Mouse (Mus musculus): ENCODE data around the gene Ccdc124. TPM values are rescaled to one million over a fixed set of nuclear protein-coding genes. Genes with fewer than 3 reads are reported as not detected.
A peak's percentile ranks its signal among the peaks of the same experiment; 100 is the strongest.

Gene Ccdc124
- polyA plus RNA-seq, 1 experiment from 2014 or later, result 124 TPM

DNA sequence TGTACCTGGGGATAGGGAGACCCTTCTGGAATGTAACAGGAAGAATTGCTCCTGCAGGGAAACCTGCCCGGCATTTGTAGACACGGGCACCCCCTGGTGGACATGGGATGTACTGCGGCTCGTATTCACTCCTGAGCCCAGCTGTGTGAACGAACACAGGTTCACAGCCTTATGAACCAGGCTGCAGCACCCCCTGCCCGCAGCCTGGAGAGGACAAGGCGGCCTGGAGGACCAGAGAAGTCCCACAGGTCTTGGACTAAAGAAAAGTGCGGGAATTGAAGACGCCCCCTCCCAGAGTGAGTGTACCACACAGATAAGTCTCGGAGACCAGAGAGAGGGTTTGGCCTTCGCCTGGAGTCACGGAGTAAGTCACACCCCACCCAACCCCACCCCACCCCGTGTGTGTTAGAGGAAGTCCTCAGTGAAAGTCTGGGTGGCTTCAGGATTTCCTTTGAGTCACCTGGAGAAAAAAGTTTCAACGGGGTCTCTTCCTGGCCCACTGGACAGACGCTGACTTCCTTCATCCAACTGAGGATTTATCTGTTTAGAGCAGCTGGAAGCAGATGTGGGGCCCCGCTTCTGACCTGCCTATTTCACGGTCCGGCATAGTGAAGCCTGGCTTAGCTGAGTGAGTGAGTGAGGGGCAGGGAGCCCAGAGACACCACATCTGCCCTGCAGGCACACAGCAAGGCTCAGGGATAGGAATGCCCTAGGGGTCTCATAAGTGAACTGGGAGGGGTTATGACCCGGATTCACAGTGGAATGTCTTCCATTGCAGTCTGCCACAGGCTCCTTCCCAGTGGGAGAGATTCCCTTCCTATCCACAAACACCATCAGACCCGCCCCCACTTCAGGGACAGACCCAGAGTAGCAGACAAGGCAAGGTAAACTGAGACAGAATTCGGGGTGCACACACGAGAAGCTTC is 32.3 kb downstream of the Ccdc124 start:
- no peak overlapping the region for H3K4me2 ChIP-seq
- no peak overlapping the region for H3K27ac ChIP-seq
- H3K9ac ChIP-seq, result peak overlapping the region; percentile 32; the same call in 1 of the 2 replicates
- H3K4me1 ChIP-seq, result peaks cover 15% of the 10 kb centered on the region
- peaks cover 5% of the 10 kb centered on the region; the same call in 1 of the 2 replicates for H3K36me3 ChIP-seq
- H3K9me3 ChIP-seq, result no peaks in the 10 kb centered on the region
- no peak overlapping the region for H3K4me3 ChIP-seq
- H3K27me3 ChIP-seq, result no peaks in the 10 kb centered on the region
- 34% methylated on average over 22 of the region's 22 CpGs for WGBS
- no peak for ATAC-seq (ENCODE audit: insufficient number of reproducible peaks, insufficient read depth, low FRiP score, low TSS enrichment, low read depth)

GRCm38 (mm10) chr8:70840590-70840989 is 33.1 kb downstream of the Ccdc124 start:
- ATAC-seq (ENCODE audit: insufficient number of reproducible peaks, insufficient read depth, low FRiP score, low TSS enrichment, low read depth), result no peak
- no peak overlapping the region for H3K4me3 ChIP-seq
- H3K4me2 ChIP-seq, result no peak overlapping the region
- peaks cover 13% of the 10 kb centered on the region for H3K36me3 ChIP-seq
- no peak overlapping the region for H3K27ac ChIP-seq
- H3K9ac ChIP-seq, result no peak overlapping the region
- H3K9me3 ChIP-seq, result no peaks in the 10 kb centered on the region
- WGBS, result 59% methylated on average over 10 of the region's 10 CpGs
- H3K4me1 ChIP-seq, result peaks cover 15% of the 10 kb centered on the region
- H3K27me3 ChIP-seq, result no peaks in the 10 kb centered on the region

- Histone ChIP-seq H3K27ac (peak within 1 kb of the TSS; percentile 86), H3K4me2 (peak within 1 kb of the TSS; percentile 80), H3K9me3 (no peaks in the 10 kb centered on the region), H3K9ac (peak within 1 kb of the TSS; percentile 83), H3K36me3 (peaks cover 21% of the 10 kb centered on the region), H3K27me3 (no peaks in the 10 kb centered on the region), H3K4me3 (peak within 1 kb of the TSS; percentile 70), H3K4me1 (peaks cover 15% of the 10 kb centered on the region)
- WGBS, result 2% methylated on average over 55 of the region's 55 CpGs
- ATAC-seq (ENCODE audit: insufficient number of reproducible peaks, insufficient read depth, low FRiP score, low TSS enrichment, low read depth), result peak; percentile 97
Observed at GRCm38 (mm10) chr8:70839408-70840351, 34.1 kb downstream of the Ccdc124 start, which contains the start of gene Arrdc2. Arrdc2 (minus strand) TSS chr8:70839720.

GRCm38 (mm10) chr8:70838654-70839407 is 34.9 kb downstream of the Ccdc124 start:
- no peaks in the 10 kb centered on the region for H3K27me3 ChIP-seq
- peaks cover 15% of the 10 kb centered on the region for H3K4me1 ChIP-seq
- peaks cover 22% of the 10 kb centered on the region for H3K36me3 ChIP-seq
- H3K9me3 ChIP-seq, result no peaks in the 10 kb centered on the region
- H3K9ac ChIP-seq, result peak overlapping the region; percentile 83
- H3K4me3 ChIP-seq, result peak overlapping the region; percentile 70
- H3K4me2 ChIP-seq, result peak overlapping the region; percentile 80
- H3K27ac ChIP-seq, result peak overlapping the region; percentile 86
- ATAC-seq (ENCODE audit: insufficient number of reproducible peaks, insufficient read depth, low FRiP score, low TSS enrichment, low read depth), result peak; percentile 23
- WGBS, result 2% methylated on average over 66 of the region's 66 CpGs

DNA sequence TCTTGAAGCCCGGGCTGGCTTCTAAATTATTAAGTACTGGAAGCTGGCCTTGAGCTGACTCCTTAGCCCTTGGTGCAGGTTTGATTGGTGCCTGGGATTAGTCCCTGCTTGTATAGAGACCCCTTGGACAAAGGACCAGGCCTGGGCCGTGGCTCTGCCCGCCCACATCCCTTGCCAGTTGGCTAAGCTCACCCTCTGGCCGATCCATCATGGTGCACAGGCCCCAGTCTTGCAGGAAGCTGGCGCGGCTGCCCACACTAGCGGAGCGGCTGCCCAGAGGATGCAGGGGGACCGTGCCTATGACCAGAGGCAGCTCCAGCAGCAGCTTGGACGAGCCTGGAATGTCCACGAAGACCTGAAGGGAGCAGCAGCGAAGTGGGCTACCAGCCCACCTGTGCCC is 37.1 kb downstream of the Ccdc124 start:
- Histone ChIP-seq H3K27me3 (no peaks in the 10 kb centered on the region), H3K4me3 (no peak overlapping the region), H3K9ac (no peak overlapping the region), H3K4me2 (no peak overlapping the region), H3K27ac (no peak overlapping the region), H3K4me1 (peaks cover 15% of the 10 kb centered on the region), H3K9me3 (no peaks in the 10 kb centered on the region), H3K36me3 (peaks cover 22% of the 10 kb centered on the region)
- WGBS, result 85% methylated on average over 12 of the region's 12 CpGs
- ATAC-seq (ENCODE audit: insufficient number of reproducible peaks, insufficient read depth, low FRiP score, low TSS enrichment, low read depth), result no peak

- no peak for ATAC-seq (ENCODE audit: insufficient number of reproducible peaks, insufficient read depth, low FRiP score, low TSS enrichment, low read depth)
- Histone ChIP-seq H3K4me1 (peaks cover 6% of the 10 kb centered on the region), H3K4me2 (no peak overlapping the region), H3K27ac (no peak overlapping the region), H3K36me3 (peaks cover 22% of the 10 kb centered on the region), H3K9me3 (no peaks in the 10 kb centered on the region), H3K9ac (no peak overlapping the region), H3K27me3 (no peaks in the 10 kb centered on the region), H3K4me3 (no peak overlapping the region)
- 92% methylated on average over 3 of the region's 3 CpGs for WGBS
Observed at GRCm38 (mm10) chr8:70834071-70834470, 39.7 kb downstream of the Ccdc124 start.

- H3K36me3 ChIP-seq, result peaks cover 22% of the 10 kb centered on the region
- no peak overlapping the region for H3K4me3 ChIP-seq
- no peak overlapping the region for H3K9ac ChIP-seq
- 45% methylated on average over 15 of the region's 15 CpGs for WGBS
- peaks cover 3% of the 10 kb centered on the region for H3K4me1 ChIP-seq
- H3K27me3 ChIP-seq, result no peaks in the 10 kb centered on the region
- H3K9me3 ChIP-seq, result no peaks in the 10 kb centered on the region
- no peak overlapping the region for H3K27ac ChIP-seq
- no peak overlapping the region for H3K4me2 ChIP-seq
- ATAC-seq (ENCODE audit: insufficient number of reproducible peaks, insufficient read depth, low FRiP score, low TSS enrichment, low read depth), result no peak
Observed at GRCm38 (mm10) chr8:70833520-70833919, 40.2 kb downstream of the Ccdc124 start.

DNA sequence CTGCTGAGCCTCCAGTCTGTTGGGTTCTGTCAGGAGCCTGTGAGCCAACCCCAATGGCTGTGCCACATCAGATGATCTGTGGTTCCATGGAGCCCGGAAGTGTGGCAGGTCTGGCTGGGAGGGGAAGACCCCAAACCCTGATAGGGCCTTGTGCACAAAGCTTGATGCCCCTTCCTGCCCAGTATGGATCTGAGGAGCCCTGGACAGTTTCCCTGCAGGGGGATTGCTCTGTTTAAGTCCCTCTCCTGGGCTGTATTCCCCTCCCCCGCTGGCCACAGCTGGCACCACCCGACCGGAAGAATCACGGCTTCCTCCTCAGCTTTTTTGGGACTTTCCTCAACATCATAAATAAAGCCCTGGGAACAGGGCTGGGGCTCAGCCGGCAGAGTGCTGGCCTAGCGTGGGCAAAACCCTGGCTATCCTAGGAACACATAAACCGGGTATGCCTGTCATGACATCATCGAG is 40.7 kb downstream of the Ccdc124 start:
- Histone ChIP-seq H3K4me1 (no peaks in the 10 kb centered on the region), H3K4me2 (no peak overlapping the region), H3K27me3 (no peaks in the 10 kb centered on the region), H3K4me3 (no peak overlapping the region), H3K9me3 (no peaks in the 10 kb centered on the region), H3K27ac (no peak overlapping the region), H3K9ac (no peak overlapping the region), H3K36me3 (peaks cover 22% of the 10 kb centered on the region)
- no peak for ATAC-seq (ENCODE audit: insufficient number of reproducible peaks, insufficient read depth, low FRiP score, low TSS enrichment, low read depth)
- 52% methylated on average over 9 of the region's 9 CpGs for WGBS

DNA sequence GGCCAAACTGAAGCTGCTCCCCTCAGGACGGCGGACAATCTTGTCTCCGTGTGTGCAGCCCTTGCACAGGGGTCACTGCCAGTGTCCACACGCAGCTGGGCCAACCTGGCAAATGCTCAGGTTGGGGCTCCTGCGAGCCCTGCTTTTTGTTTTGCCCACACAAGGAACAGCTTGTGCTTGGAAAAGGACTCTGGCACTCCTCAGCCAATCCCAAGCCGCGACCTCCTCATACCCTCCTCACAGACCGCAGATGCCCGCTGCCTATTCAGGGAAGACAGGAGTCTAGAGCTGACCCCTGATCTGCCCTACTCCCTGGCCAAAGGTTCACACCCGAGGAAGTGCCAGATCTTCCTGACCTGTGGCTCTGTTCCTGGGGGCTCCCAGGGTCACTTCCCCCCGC is 41.4 kb downstream of the Ccdc124 start:
- WGBS, result 60% methylated on average over 11 of the region's 11 CpGs
- H3K27ac ChIP-seq, result no peak overlapping the region

DNA sequence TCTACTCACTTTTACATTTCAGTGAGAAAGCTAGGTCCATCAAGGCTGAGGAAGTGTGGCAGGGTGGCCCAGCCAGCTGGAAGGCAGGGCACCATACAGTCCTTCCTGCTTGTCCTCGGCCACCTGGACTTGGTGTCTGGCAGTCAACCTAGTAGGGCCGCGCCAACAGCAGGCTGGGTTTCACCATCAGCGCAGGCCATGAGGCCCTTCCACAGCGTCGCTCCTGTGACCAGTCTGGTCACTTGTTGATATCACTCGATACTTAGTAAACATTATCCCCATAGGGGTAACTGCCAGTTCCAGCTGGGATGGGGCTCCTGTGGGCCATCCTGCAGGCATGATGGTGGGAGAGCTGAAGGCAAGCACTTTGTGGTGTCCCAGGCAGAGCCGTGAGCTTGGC is 42.2 kb downstream of the Ccdc124 start:
- no peaks in the 10 kb centered on the region for H3K4me1 ChIP-seq
- no peaks in the 10 kb centered on the region for H3K9me3 ChIP-seq
- 89% methylated on average over 8 of the region's 8 CpGs for WGBS
- no peak overlapping the region for H3K27ac ChIP-seq
- H3K27me3 ChIP-seq, result no peaks in the 10 kb centered on the region
- peaks cover 18% of the 10 kb centered on the region for H3K36me3 ChIP-seq
- ATAC-seq (ENCODE audit: insufficient number of reproducible peaks, insufficient read depth, low FRiP score, low TSS enrichment, low read depth), result no peak
- no peak overlapping the region for H3K4me2 ChIP-seq
- no peak overlapping the region for H3K9ac ChIP-seq
- no peak overlapping the region for H3K4me3 ChIP-seq

More for the DNA sequence above, 41.4 kb downstream of the Ccdc124 start:
- Histone ChIP-seq H3K4me3 (no peak overlapping the region), H3K4me2 (no peak overlapping the region), H3K4me1 (no peaks in the 10 kb centered on the region), H3K9me3 (no peaks in the 10 kb centered on the region), H3K36me3 (peaks cover 22% of the 10 kb centered on the region), H3K27me3 (no peaks in the 10 kb centered on the region), H3K9ac (0 out of 2 replicates have a peak overlapping the region, but pooled peaks have one; percentile 36)
- ATAC-seq (ENCODE audit: insufficient number of reproducible peaks, insufficient read depth, low FRiP score, low TSS enrichment, low read depth), result no peak

DNA sequence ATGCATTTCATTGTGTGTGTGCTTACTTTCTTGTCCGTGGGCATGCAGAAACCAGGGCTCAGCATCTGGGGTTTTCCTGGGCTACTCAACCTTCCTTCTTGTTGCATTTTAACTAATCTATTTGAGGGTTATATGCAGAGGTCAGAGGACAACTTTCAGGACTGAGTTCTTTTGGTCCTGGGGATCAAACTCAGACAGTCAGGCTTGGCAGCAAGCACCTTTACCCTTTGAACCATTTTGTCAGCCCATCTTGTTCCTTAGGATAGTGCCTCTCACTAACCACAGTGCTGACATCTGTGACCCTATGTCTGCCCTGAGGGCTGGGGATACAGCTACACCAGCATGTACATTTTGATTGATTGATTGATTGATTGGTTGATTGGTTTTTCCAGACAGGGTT is 45.9 kb downstream of the Ccdc124 start:
- no peaks in the 10 kb centered on the region for H3K9me3 ChIP-seq
- H3K4me1 ChIP-seq, result no peaks in the 10 kb centered on the region
- H3K36me3 ChIP-seq, result no peaks in the 10 kb centered on the region
- no peak overlapping the region for H3K4me2 ChIP-seq
- no peaks in the 10 kb centered on the region for H3K27me3 ChIP-seq
- no peak overlapping the region for H3K4me3 ChIP-seq
- H3K9ac ChIP-seq, result no peak overlapping the region
- 88% methylated on average over 1 of the region's 1 CpGs for WGBS
- H3K27ac ChIP-seq, result no peak overlapping the region
- ATAC-seq (ENCODE audit: insufficient number of reproducible peaks, insufficient read depth, low FRiP score, low TSS enrichment, low read depth), result no peak

Data from embryonic facial prominence, embryonic 13.5 days (tissue).